Mouse (Mus musculus): Measurements from ENCODE around the gene Auts2.
A peak's percentile ranks its signal among the peaks of the same experiment; 100 is the strongest.

Auts2 gene

DNA sequence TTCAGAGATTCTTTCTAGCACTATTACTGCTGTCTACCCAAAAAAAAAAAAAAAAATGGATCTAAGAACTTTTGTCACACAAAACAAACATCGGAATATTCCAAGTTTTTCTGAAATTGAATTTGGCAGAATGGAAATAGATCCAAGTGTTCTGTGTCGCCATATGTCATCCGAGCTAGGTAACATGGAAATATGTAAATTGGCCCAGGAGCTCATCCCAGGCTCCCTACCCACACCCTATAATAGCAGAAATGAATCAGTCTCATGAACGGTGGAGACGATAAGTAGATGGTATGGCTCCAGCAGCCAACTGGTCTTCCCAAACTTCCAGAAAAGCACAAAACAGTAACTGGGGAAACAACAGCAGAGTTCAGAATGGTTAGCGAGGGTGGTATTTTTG is 577.6 kb downstream of the Auts2 start:
- no peak for DNase-seq

DNA sequence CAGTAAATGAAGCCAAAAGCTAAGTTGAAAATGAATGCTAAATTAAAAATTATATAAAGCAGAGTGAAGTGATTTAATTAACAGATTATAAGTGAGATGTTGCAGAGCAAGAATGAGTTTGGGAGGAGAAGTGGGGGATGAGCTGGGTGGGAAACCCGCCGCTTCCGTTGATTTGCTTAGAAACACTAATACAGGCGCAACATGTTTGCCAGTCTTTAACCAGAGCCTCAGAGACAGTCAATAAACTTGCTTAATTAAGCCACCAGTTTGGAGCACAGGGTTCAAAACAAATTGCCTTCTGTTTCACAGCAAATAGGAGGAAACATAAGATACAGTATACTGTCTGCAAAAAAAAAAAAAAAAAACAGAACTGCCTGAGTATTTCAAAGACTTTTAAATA is 579.6 kb downstream of the Auts2 start:
- DNase-seq: no peak

GRCm38 (mm10) chr5:131961859-131962258 is 581.3 kb downstream of the Auts2 start:
- DNase-seq: peak; percentile 5

- no peak for DNase-seq
Observed at GRCm38 (mm10) chr5:131960432-131960831, 582.7 kb downstream of the Auts2 start.

GRCm38 (mm10) chr5:131956998-131957397 is 586.1 kb downstream of the Auts2 start:
- DNase-seq: no peak

DNA sequence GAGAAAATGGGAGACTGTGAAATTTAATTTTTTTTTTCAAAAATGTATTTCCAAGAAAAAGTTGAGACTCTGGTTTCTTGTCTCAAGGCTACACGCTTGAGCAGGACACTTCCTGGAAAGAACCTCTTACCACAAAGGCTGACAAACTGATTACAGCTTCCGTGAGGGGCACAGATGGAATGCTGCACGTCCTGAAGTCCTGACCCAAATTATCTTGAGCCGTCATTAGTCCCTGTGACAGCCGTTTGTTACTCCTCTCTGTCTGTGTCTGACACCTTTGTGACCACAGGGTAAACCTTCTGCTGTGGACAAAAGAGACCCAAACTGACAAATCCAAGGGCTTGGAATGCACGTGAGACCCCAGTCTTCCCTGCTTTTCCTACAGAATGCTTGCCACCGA is 587.1 kb downstream of the Auts2 start:
- no peak for DNase-seq

GRCm38 (mm10) chr5:131955227-131956016 is 587.7 kb downstream of the Auts2 start:
- DNase-seq: no peak

GRCm38 (mm10) chr5:131948571-131949151 is 594.5 kb downstream of the Auts2 start:
- no peak for DNase-seq

DNA sequence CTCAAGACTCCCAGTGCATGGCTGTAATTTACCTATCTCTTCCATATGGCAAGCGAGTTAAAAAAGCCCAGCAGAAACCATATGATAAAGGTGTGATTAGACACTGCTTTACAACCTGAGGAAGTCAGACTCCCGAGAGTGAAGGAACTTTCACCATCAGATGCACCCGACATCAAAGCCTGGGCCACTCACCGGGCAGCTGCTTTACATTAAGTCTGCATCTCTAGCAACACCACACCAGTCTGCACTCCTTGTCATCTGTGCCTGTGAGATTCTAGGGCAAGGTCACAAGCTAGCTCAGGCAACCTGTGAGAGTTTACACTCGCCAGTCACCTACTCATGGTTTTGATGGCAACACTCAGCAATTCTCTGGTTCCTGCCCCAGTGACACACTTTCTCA is 596.3 kb downstream of the Auts2 start:
- no peak for DNase-seq

DNA sequence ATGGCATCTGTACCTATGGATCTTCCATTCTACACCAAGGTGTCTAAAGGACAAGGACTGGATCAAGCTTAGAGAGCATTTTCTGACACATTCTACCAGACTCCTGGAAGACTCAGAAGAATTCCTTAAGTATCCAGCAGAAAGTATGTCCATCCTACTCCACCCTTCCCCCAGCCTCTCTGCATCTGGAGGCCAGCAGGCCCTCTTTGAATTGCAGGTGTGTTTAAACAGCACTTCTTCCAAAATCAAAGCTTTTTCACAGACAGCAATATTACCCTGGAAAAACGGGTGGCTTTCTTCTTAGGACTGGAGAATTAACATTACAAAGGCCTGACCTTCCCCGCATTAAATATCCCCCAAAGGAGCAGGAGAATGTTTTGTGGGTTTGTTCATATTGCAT is 598.4 kb downstream of the Auts2 start:
- no peak for DNase-seq

DNA sequence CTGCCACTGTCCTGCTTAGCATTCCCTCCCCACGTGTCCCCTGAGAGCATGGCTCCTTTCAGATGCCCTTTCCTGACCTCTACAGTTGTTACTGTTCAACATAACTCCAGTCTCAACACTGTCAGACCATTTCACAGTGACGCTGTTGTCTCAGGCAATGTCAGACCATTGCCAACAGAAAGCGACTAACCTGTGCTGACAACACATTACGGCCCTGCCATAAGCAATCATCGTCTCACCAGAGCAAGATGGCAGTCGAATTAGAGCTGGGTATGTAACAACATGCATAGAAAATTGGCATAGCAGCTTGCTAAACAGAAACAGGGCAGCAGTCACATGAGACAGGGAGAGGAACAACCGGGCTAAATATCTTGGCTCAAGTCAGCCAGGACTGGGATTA is 614.4 kb downstream of the Auts2 start:
- no peak for DNase-seq

GRCm38 (mm10) chr5:131922759-131923158 is 620.4 kb downstream of the Auts2 start:
- DNase-seq: no peak

- no peak for DNase-seq
Observed at GRCm38 (mm10) chr5:131922118-131922517, 621.0 kb downstream of the Auts2 start.

DNA sequence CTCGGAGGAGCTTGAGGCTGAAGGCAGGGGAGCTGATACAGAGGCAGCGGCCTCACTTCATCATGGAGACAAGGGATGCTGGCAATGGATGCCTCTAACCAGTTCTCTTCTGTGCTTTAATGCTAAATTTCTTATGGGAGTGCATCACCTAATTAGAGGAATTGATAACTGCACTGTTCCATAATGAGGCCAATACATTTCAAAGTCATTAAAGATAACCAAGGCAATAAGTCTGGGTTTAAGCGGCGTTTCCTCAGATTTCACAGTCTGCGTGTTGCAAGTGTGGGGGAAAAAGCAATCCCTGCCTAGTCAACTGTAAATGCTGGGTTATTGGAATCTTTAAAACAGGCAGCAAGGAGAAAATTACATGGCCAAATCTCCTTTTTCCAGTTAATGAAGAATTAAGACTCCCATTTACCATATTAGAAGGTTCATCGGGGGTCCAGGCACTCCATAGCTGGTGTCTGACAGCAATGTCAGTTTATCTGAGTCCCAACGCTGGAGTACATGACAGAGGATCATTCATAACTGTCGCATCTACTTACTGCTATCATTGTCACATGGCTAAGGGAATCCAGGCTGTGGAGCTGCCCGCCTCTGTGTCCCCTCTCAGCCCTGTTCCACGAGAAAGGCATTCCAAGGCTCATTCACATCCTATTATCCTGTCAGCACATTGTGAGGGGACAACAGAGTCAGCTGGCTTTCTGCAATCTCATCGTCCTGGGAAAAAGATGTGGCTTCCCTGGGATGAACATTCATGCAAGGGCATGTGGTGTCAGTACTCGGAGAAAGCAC is 623.0 kb downstream of the Auts2 start:
- no peak for DNase-seq

GRCm38 (mm10) chr5:131916791-131917403 is 626.2 kb downstream of the Auts2 start:
- no peak for DNase-seq

DNA sequence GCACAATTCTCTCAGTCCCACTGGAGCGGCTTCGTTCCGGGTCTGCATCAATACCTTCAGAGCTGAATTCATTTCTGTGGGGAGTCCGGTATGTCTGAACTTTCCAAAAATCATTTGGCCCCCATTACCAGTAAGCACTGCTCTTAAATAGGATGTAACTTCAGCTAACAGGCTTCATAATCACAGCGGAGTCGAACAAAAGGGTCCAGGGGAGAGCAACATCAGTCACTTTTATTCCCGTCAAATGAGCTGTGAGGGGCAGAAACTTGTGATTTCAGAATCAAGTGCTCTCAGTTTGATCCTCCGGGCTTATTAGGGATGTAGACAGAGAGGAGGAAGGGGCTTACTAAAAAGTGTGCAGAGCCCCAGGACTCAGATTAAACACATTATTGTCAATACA is 629.6 kb downstream of the Auts2 start:
- no peak for DNase-seq

- DNase-seq: no peak
Observed at GRCm38 (mm10) chr5:131912983-131913382, 630.2 kb downstream of the Auts2 start.

DNA sequence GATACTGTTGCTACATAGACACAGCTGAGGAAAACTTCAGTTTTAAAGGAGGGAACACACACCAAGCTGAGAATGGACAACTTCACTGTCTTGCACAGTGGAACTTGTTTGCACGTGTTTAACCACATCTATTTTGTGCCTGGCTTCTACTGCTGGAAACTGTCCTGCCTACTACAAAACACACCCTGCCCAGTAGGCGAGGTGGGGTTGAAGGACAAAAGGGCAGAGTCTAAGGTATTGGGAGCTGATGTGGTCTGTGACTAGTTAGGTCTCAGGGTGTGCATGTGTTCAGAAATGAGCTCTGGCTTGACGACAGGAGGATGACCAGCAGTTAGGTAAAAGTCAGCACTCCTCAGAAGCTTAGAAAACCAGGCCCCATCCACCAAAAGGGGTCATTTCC is 636.8 kb downstream of the Auts2 start:
- no peak for DNase-seq

DNA sequence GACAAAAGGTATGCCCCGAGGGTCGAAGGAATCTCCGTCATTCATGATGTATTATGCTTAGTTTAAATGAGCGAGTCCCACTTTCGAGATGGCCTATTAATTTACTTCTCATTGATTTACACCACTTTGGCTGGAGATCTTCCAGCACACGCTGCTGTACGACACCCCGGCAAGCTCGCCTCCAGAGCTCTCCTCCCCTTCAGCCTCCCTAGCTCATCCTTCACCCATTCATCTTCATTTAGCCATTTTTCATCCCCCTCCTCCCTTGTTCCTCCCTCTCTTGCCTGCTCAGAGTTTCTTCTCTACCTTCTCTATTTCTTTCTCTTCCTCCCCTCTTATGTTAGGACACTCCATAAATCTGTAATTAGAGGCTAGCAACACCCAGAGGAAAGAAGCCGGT is 638.7 kb downstream of the Auts2 start:
- DNase-seq: no peak

DNA sequence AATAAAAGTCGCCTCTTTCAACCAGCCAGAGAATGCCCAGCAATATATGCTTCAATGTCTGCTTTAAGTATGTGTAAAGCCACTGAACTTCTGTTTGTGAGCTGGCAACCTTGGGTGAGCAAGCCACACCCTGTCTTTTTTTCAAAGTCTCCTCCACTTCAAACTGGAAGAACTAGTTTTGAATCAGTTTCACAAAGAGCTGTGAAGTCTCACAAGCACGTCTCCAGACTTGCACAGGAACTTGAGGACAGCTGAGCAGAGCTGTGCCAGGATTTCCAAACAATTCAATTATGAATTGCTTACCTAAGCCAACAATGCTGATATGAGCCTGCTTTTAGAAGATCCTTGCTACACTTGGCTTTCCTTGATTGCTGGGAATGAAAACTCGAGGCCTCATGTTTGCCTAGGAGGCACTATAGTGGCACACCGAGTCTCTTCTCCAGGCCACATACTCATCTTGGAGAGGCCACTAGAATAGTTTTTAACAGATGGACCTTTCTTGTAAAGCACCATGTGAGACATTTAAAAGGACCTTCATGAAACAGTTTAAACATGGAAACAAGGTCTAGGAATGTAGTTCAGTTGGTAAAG is 645.0 kb downstream of the Auts2 start:
- no peak for DNase-seq

DNA sequence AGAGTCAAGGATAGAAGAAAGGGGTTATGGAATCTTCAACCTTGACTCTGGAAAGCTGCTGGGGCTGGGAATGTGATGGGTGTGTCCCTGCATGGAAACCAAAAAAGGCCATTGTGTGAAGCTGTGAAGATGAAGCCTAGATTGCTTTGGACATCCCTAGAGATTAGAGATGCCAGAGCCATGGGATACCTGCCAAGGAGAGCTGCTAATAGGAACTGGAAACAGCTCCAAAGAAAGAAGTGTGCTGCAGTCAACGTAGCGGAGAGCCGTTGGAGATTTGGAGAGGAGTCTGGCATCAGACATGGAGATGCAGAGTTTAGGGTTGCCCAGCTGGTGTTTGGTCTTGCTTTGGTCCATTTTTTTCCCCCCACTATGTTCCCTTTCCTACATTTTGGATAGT is 656.5 kb downstream of the Auts2 start:
- DNase-seq: no peak

GRCm38 (mm10) chr5:131876569-131876968 is 666.6 kb downstream of the Auts2 start:
- DNase-seq: no peak

DNA sequence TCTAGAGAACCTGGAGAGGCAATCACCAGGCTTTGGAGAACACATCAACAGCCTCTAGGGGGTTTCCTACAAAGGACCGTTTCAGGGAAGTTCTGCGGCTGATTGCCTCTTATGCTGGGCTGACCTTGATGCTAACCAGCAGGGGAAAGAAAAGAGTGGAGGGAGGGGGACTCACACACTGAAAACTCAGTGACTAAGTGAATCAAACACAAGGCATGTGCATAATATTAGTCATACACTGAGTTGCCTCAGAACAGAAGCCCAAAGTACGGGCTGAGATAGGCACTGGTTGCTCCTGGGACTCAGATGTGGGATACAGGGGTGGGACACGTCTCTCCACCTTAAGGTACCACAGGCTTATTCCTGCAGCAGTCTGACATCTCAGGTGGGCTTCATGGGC is 667.2 kb downstream of the Auts2 start:
- no peak for DNase-seq

Data from kidney, adult 9 months (tissue).